Mouse (Mus musculus): ENCODE measurements around the gene 1700029H14Rik. TPM values are rescaled to one million over a fixed set of nuclear protein-coding genes. Genes with fewer than 3 reads are reported as not detected.
A peak's percentile ranks its signal among the peaks of the same experiment; 100 is the strongest.

Gene 1700029H14Rik
- total and polyA plus RNA-seq, 3 experiments: not detected

GRCm38 (mm10) chr8:13503936-13504606 is 58.2 kb downstream of the 1700029H14Rik start:
- in situ Hi-C loops (cut with MboI; ENCODE audit: low pct_ligation_motif_present, low pct_unique_long_range_greater_than_20kb, low sequenced_read_pairs) (no loop called here), dilution Hi-C loops (cut with MboI; ENCODE audit: extremely low pct_ligation_motif_present, extremely low pct_unique_long_range_greater_than_20kb, low sequenced_read_pairs) (no loop called here)
- Histone ChIP-seq H3K9me3 (replicated peaks; ENCODE audit: low read length) (peaks cover 4% of the 10 kb centered on the region), H3K27me3 (replicated peaks) (peaks cover 36% of the 10 kb centered on the region), H3K4me2 (ENCODE audit: insufficient read depth, low read depth, poor library complexity, severe bottlenecking) (no peak overlapping the region), H3K9ac (ENCODE audit: insufficient read depth, low read depth) (no peak overlapping the region), H3K36me3 (replicated peaks in 1 of 2; ENCODE audit: control insufficient read depth in 1 of 2, insufficient read depth in 1 of 2, low read length in 1 of 2) (no peaks in the 10 kb centered on the region), H3K27ac (ENCODE audit: insufficient read depth, low read depth) (no peak overlapping the region), H3K4me3 (replicated peaks in 1 of 3; ENCODE audit: low read depth in 2 of 3, low read length in 2 of 3, poor library complexity in 1 of 3) (no peak overlapping the region), H3K4me1 (ENCODE audit: control insufficient read depth in 1 of 2, insufficient read depth in 2 of 2) (peaks cover 0 to 21% of the 10 kb centered on the region in 2 experiments; a peak in 2 of 4 replicates), H3K79me2 (replicated peaks; ENCODE audit: control insufficient read depth, extremely low read depth, insufficient read depth, poor library complexity, severe bottlenecking) (no peaks in the 10 kb centered on the region)
- TF ChIP-seq POLR2AphosphoS2 (IDR thresholded peaks at IDR 0.05; ENCODE audit: low read depth, low read length) (no peak), RCOR1 (conservative IDR thresholded peaks at IDR 0.05; ENCODE audit: low read depth, low read length) (no peak), MAZ (IDR thresholded peaks at IDR 0.05; ENCODE audit: low read depth, low read length) (no peak), MAX (IDR thresholded peaks at IDR 0.05; ENCODE audit: low read length) (no peak), E2F4 (IDR thresholded peaks at IDR 0.05; ENCODE audit: insufficient replicate concordance, low read depth, low read length) (no peak), PAX5 (IDR thresholded peaks at IDR 0.05; ENCODE audit: low read length) (no peak), MEF2A (IDR thresholded peaks at IDR 0.05; ENCODE audit: borderline replicate concordance, low read depth, low read length) (no peak), SIN3A (IDR thresholded peaks at IDR 0.05; ENCODE audit: low read length) (no peak), TBP (conservative IDR thresholded peaks at IDR 0.05; ENCODE audit: low read depth, low read length) (no peak), USF1 (IDR thresholded peaks at IDR 0.05; ENCODE audit: low read depth, low read length) (no peak), UBTF (IDR thresholded peaks at IDR 0.05; ENCODE audit: low read depth, low read length) (no peak), ZC3H11A (IDR thresholded peaks at IDR 0.05; ENCODE audit: low read depth, low read length) (no peak), CTCF (conservative IDR thresholded peaks at IDR 0.05 in 1 of 2, IDR thresholded peaks at IDR 0.05 in 1 of 2; ENCODE audit: low read depth in 2 of 2, low read length in 2 of 2) (no peak), ETS1 (conservative IDR thresholded peaks at IDR 0.05; ENCODE audit: low read depth, low read length) (no peak)
- no peak for DNase-seq (ENCODE audit: extremely low read depth)

GRCm38 (mm10) chr8:13501221-13501620 is 61.0 kb downstream of the 1700029H14Rik start:
- peaks cover 4% of the 10 kb centered on the region for H3K9me3 ChIP-seq (replicated peaks; ENCODE audit: low read length)
- dilution Hi-C loops (cut with MboI; ENCODE audit: extremely low pct_ligation_motif_present, extremely low pct_unique_long_range_greater_than_20kb, low sequenced_read_pairs): no loop called here
- peak; percentile 11 for DNase-seq (ENCODE audit: extremely low read depth)
- peaks cover 0 to 21% of the 10 kb centered on the region in 2 experiments; a peak in 2 of 4 replicates for H3K4me1 ChIP-seq (ENCODE audit: control insufficient read depth in 1 of 2, insufficient read depth in 2 of 2)
- H3K27ac ChIP-seq (ENCODE audit: insufficient read depth, low read depth): no peak overlapping the region
- no peak overlapping the region for H3K9ac ChIP-seq (ENCODE audit: insufficient read depth, low read depth)
- peaks cover 15% of the 10 kb centered on the region for H3K27me3 ChIP-seq (replicated peaks)
- no peak for TF ChIP-seq UBTF (IDR thresholded peaks at IDR 0.05; ENCODE audit: low read depth, low read length)
- TF ChIP-seq USF2 (conservative IDR thresholded peaks at IDR 0.05; ENCODE audit: low read depth, low read length): no peak
- no peak for TF ChIP-seq ZNF384 (IDR thresholded peaks at IDR 0.05; ENCODE audit: low read depth, low read length)
- no peak for TF ChIP-seq MAFK (IDR thresholded peaks at IDR 0.05; ENCODE audit: insufficient replicate concordance, low read length)
- no peak for TF ChIP-seq KAT2A (IDR thresholded peaks at IDR 0.05; ENCODE audit: insufficient replicate concordance, low read length)
- no peak for TF ChIP-seq NELFE (IDR thresholded peaks at IDR 0.05; ENCODE audit: low read depth, low read length)
- no peak for TF ChIP-seq HCFC1 (IDR thresholded peaks at IDR 0.05; ENCODE audit: low read depth, low read length)
- no peak for TF ChIP-seq ETS1 (conservative IDR thresholded peaks at IDR 0.05; ENCODE audit: low read depth, low read length)
- no peak for TF ChIP-seq ZKSCAN1 (IDR thresholded peaks at IDR 0.05; ENCODE audit: borderline replicate concordance, low read depth, low read length)
- TF ChIP-seq CHD2 (IDR thresholded peaks at IDR 0.05; ENCODE audit: low read length): no peak
- TF ChIP-seq MEF2A (IDR thresholded peaks at IDR 0.05; ENCODE audit: borderline replicate concordance, low read depth, low read length): no peak
- no peak for TF ChIP-seq POLR2AphosphoS2 (IDR thresholded peaks at IDR 0.05; ENCODE audit: low read depth, low read length)
- no peak for TF ChIP-seq MAZ (IDR thresholded peaks at IDR 0.05; ENCODE audit: low read depth, low read length)
- TF ChIP-seq EP300 (IDR thresholded peaks at IDR 0.05; ENCODE audit: low read length): no peak
- no peak for TF ChIP-seq ZC3H11A (IDR thresholded peaks at IDR 0.05; ENCODE audit: low read depth, low read length)
- no peak for TF ChIP-seq SIN3A (IDR thresholded peaks at IDR 0.05; ENCODE audit: low read length)
- no peaks in the 10 kb centered on the region for H3K79me2 ChIP-seq (replicated peaks; ENCODE audit: control insufficient read depth, extremely low read depth, insufficient read depth, poor library complexity, severe bottlenecking)
- H3K36me3 ChIP-seq (replicated peaks in 1 of 2; ENCODE audit: control insufficient read depth in 1 of 2, insufficient read depth in 1 of 2, low read length in 1 of 2): no peaks in the 10 kb centered on the region
- in situ Hi-C loops (cut with MboI; ENCODE audit: low pct_ligation_motif_present, low pct_unique_long_range_greater_than_20kb, low sequenced_read_pairs): no loop called here
- H3K4me3 ChIP-seq (replicated peaks in 1 of 3; ENCODE audit: low read depth in 2 of 3, low read length in 2 of 3, poor library complexity in 1 of 3): no peak overlapping the region
- no peak overlapping the region for H3K4me2 ChIP-seq (ENCODE audit: insufficient read depth, low read depth, poor library complexity, severe bottlenecking)
